Mouse (Mus musculus): ENCODE results near the gene Ptpn5. TPM values are rescaled to one million over a fixed set of nuclear protein-coding genes. Genes with fewer than 3 reads are reported as not detected.

Ptpn5 gene
- polyA plus RNA-seq, 1 experiment from 2014 or later: not detected

DNA sequence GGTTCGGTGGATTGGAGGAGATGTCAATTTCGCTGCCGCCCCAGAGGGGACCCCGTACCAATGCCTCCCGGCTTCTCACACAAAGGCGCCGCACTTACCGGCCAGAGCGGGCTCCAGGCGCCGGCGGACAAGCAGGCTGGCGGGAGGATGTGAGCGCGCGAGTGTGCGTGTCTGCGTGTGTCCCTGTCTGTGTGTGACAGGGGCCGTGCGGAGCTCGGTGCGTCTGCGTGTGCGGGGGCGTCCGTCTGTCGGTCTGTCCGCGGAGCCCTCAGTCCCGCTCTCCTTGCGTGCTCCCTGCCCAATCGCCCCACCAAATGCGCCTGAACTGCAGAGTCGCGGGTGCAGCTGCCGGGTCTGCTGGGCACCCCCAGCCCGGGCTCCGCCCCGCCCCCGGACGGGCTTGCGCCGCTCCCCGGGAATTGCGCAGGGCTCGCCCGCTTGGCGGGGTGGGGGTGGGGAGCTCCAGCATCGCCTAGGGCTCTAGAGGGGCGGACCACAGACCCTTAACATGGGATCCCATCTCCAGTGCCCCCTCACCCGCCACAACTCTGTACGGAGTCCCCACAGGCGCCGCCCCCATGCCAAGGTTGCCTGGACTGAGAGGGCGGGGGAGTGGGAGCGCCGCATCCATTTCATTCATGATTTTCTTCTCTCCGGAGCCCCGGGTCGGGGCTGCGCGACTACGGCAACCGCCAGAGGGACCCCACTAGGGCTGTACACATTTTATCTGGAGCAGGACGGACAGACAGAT, 1.1 kb downstream of the Ptpn5 start:
- 2% methylated on average over 62 of the region's 65 CpGs for WGBS (ENCODE audit: missing documents)
- no peak overlapping the region for H3K4me3 ChIP-seq (ENCODE audit: inconsistent target)
- no peaks in the 10 kb centered on the region for H3K79me2 ChIP-seq (ENCODE audit: inconsistent target)
- no peaks in the 10 kb centered on the region for H3K36me3 ChIP-seq (ENCODE audit: inconsistent target)
- H3K27ac ChIP-seq: no peak overlapping the region

- Histone ChIP-seq H3K27ac (no peak overlapping the region), H3K4me3 (ENCODE audit: inconsistent target) (no peak overlapping the region), H3K36me3 (ENCODE audit: inconsistent target) (no peaks in the 10 kb centered on the region), H3K79me2 (ENCODE audit: inconsistent target) (no peaks in the 10 kb centered on the region)
- WGBS (ENCODE audit: missing documents): 20% methylated on average over 15 of the region's 15 CpGs
These were observed 1.7 kb downstream of the Ptpn5 start for GRCm38 (mm10) chr7:47131840-47132179.

- Histone ChIP-seq H3K79me2 (ENCODE audit: inconsistent target) (no peaks in the 10 kb centered on the region), H3K36me3 (ENCODE audit: inconsistent target) (no peaks in the 10 kb centered on the region), H3K27ac (no peak overlapping the region), H3K4me3 (ENCODE audit: inconsistent target) (no peak overlapping the region)
- WGBS (ENCODE audit: missing documents): 79% methylated on average over 8 of the region's 8 CpGs
These were observed 2.2 kb downstream of the Ptpn5 start for GRCm38 (mm10) chr7:47131258-47131657.

GRCm38 (mm10) chr7:47122026-47122425, 11.5 kb downstream of the Ptpn5 start:
- H3K36me3 ChIP-seq (ENCODE audit: inconsistent target): no peaks in the 10 kb centered on the region
- no peak overlapping the region for H3K4me3 ChIP-seq (ENCODE audit: inconsistent target)
- whole genome bisulfite sequencing (ENCODE audit: missing documents): 20% methylated on average over 3 of the region's 3 CpGs
- H3K79me2 ChIP-seq (ENCODE audit: inconsistent target): no peaks in the 10 kb centered on the region
- H3K27ac ChIP-seq: no peak overlapping the region

DNA sequence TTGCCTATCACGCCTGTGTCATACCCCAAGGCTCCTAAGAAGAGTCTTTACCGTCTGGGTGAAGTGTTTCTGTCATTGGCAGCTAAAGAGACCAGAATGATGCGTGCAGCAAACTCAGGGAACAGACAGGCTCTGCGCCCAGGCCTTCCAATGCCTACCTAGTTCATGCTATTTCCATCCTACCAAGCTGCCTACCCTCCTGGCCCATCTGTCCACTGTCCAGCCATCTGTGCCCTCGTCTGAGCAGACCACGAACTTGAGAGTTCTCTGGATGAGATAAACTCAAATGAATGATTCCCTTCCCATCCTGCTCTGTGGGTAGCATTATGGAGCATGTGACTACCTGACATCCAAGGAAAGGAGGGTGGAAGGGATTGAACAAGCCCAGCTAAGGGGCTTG, 16.8 kb downstream of the Ptpn5 start:
- Histone ChIP-seq H3K79me2 (ENCODE audit: inconsistent target) (no peaks in the 10 kb centered on the region), H3K27ac (no peak overlapping the region), H3K36me3 (ENCODE audit: inconsistent target) (no peaks in the 10 kb centered on the region), H3K4me3 (ENCODE audit: inconsistent target) (no peak overlapping the region)
- 95% methylated on average over 6 of the region's 6 CpGs for WGBS (ENCODE audit: missing documents)

GRCm38 (mm10) chr7:47115491-47115890, 18.0 kb downstream of the Ptpn5 start:
- H3K79me2 ChIP-seq (ENCODE audit: inconsistent target): no peaks in the 10 kb centered on the region
- WGBS (ENCODE audit: missing documents): 57% methylated on average over 2 of the region's 2 CpGs

GRCm38 (mm10) chr7:47113383-47113782, 20.1 kb downstream of the Ptpn5 start:
- H3K27ac ChIP-seq: no peak overlapping the region
- H3K36me3 ChIP-seq (ENCODE audit: inconsistent target): no peaks in the 10 kb centered on the region
- no peaks in the 10 kb centered on the region for H3K79me2 ChIP-seq (ENCODE audit: inconsistent target)
- H3K4me3 ChIP-seq (ENCODE audit: inconsistent target): no peak overlapping the region
- 87% methylated on average over 5 of the region's 7 CpGs for WGBS (ENCODE audit: missing documents)

More at GRCm38 (mm10) chr7:47115491-47115890, 18.0 kb downstream of the Ptpn5 start:
- no peak overlapping the region for H3K4me3 ChIP-seq (ENCODE audit: inconsistent target)
- no peaks in the 10 kb centered on the region for H3K36me3 ChIP-seq (ENCODE audit: inconsistent target)
- no peak overlapping the region for H3K27ac ChIP-seq

- WGBS (ENCODE audit: missing documents): 91% methylated on average over 5 of the region's 5 CpGs
- no peak overlapping the region for H3K4me3 ChIP-seq (ENCODE audit: inconsistent target)
- H3K36me3 ChIP-seq (ENCODE audit: inconsistent target): no peaks in the 10 kb centered on the region
- H3K79me2 ChIP-seq (ENCODE audit: inconsistent target): no peaks in the 10 kb centered on the region
- no peak overlapping the region for H3K27ac ChIP-seq
These were observed 21.4 kb downstream of the Ptpn5 start for GRCm38 (mm10) chr7:47112036-47112435.

- Histone ChIP-seq H3K27ac (no peak overlapping the region), H3K79me2 (ENCODE audit: inconsistent target) (no peaks in the 10 kb centered on the region), H3K36me3 (ENCODE audit: inconsistent target) (no peaks in the 10 kb centered on the region), H3K4me3 (ENCODE audit: inconsistent target) (no peak overlapping the region)
- WGBS (ENCODE audit: missing documents): 81% methylated on average over 2 of the region's 3 CpGs
These were observed 22.4 kb downstream of the Ptpn5 start for GRCm38 (mm10) chr7:47111121-47111520.

GRCm38 (mm10) chr7:47110511-47110910, 23.0 kb downstream of the Ptpn5 start:
- Histone ChIP-seq H3K4me3 (ENCODE audit: inconsistent target) (no peak overlapping the region), H3K36me3 (ENCODE audit: inconsistent target) (no peaks in the 10 kb centered on the region), H3K79me2 (ENCODE audit: inconsistent target) (no peaks in the 10 kb centered on the region), H3K27ac (no peak overlapping the region)
- WGBS (ENCODE audit: missing documents): 38% methylated on average over 7 of the region's 7 CpGs

DNA sequence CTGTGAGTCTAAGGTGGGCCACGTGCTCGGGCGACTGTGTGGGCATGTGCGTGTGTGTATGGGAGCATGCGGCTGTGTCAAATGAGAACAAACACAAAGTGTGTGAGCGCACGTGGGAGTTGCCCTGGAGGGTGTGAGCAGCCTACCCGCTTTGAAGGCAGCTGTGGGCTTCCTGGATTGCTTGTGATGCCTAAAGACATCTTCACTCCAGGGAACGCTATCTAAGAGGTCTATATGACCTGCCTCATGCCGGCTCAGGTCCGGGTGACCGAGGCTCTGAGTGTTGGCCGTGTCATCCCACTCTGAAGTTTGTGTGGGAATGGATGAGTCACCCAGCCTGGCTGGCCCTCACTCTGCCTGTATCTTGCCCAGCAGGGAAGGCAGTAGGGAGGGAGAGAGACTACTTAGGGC, 24.7 kb downstream of the Ptpn5 start:
- H3K27ac ChIP-seq: no peak overlapping the region
- no peaks in the 10 kb centered on the region for H3K36me3 ChIP-seq (ENCODE audit: inconsistent target)
- no peaks in the 10 kb centered on the region for H3K79me2 ChIP-seq (ENCODE audit: inconsistent target)
- no peak overlapping the region for H3K4me3 ChIP-seq (ENCODE audit: inconsistent target)
- 93% methylated on average over 13 of the region's 13 CpGs for WGBS (ENCODE audit: missing documents)

DNA sequence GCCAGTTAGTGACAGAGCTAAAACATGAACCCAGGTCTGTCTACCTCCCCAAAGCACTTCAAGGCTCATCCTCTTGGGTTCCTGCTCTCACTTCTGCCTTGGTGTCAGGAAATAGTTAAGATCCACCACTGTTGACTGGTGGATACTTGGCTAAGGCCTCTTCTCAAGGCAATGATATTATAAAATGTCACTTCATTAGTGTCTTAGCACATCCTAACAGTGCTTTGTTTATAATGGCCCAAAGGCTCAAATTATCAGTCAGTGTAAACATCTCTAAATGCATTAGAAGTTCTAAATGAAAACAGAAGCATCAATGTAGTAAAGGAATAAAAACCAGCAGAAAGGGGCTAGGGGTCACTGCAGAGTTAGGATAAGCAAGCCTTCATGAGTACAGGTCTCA, 26.5 kb downstream of the Ptpn5 start:
- no peaks in the 10 kb centered on the region for H3K36me3 ChIP-seq (ENCODE audit: inconsistent target)
- H3K4me3 ChIP-seq (ENCODE audit: inconsistent target): no peak overlapping the region
- H3K27ac ChIP-seq: no peak overlapping the region
- H3K79me2 ChIP-seq (ENCODE audit: inconsistent target): no peaks in the 10 kb centered on the region

DNA sequence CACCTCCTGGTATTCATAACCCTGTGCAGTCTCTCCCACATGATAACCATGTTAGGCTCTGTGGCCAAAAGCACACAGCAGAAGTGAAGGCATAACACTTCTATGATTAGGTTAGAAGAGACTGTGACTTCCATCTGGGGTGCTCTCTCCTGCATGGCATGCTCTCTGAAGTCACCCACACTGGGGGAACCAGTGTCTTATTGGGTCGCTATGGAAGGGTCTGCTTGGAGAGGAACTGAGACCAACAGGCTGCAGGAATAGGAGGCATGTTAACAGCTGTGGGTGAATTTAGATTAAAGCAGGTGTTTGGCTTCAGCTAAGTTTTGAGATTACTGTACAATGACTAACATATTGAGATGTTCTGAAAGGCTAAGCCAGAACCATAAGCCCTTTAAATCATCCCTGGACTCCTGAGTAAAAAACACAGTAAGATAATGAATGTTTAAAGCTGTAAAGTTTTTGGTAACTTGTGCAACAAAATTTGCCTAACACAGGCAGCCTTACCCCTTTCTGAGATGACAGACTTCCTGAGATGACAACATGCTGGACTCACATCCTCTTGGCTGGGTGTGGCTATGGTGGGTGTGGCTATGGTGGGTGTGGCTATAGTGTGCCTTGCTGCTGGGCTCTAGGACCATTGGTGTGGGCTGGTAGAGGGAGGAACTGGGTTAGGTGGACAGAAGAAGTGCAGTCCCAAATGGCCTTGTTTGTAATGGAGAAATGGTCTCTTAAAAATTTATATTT, 29.6 kb downstream of the Ptpn5 start:
- WGBS (ENCODE audit: missing documents): 19% methylated on average over 1 of the region's 1 CpGs
- H3K27ac ChIP-seq: peak overlapping the region; percentile 28
- no peak overlapping the region for H3K4me3 ChIP-seq (ENCODE audit: inconsistent target)
- no peaks in the 10 kb centered on the region for H3K36me3 ChIP-seq (ENCODE audit: inconsistent target)
- no peaks in the 10 kb centered on the region for H3K79me2 ChIP-seq (ENCODE audit: inconsistent target)

DNA sequence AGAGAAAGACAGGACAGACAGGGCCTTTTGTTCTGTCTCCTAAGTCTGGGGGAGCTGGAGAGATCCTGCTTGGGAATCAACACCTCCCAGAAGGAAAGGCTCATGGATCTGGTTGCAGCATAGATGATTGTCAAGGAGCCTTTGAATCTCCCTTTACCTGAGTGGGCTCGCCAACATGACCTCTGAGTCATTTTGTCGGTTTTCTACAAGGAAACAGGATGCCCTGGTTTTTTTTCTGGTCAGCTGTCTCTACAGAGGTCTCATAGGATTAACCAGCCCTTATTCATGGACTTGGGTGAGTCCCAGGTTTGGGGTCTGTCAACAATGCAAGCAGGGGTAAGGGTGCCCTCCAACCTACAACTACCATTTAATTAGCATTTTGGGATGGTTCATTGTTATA, 30.5 kb downstream of the Ptpn5 start:
- 29% methylated on average over 2 of the region's 2 CpGs for WGBS (ENCODE audit: missing documents)
- Histone ChIP-seq H3K79me2 (ENCODE audit: inconsistent target) (no peaks in the 10 kb centered on the region), H3K4me3 (ENCODE audit: inconsistent target) (no peak overlapping the region), H3K36me3 (ENCODE audit: inconsistent target) (no peaks in the 10 kb centered on the region), H3K27ac (no peak overlapping the region)

- H3K4me3 ChIP-seq (ENCODE audit: inconsistent target): no peak overlapping the region
- WGBS (ENCODE audit: missing documents): 86% methylated on average over 6 of the region's 6 CpGs
- no peaks in the 10 kb centered on the region for H3K36me3 ChIP-seq (ENCODE audit: inconsistent target)
- no peaks in the 10 kb centered on the region for H3K79me2 ChIP-seq (ENCODE audit: inconsistent target)
- no peak overlapping the region for H3K27ac ChIP-seq
These were observed 32.9 kb downstream of the Ptpn5 start for GRCm38 (mm10) chr7:47100615-47101014.

Data from macrophage (primary cell).